Mouse (Mus musculus): ENCODE data around the gene Arhgap40.
A peak's percentile ranks its signal among the peaks of the same experiment; 100 is the strongest.

Arhgap40 gene

GRCm38 (mm10) chr2:158550067-158550466, 37.5 kb downstream of the Arhgap40 start:
- peak; percentile 86 for DNase-seq (ENCODE audit: low spot score)

GRCm38 (mm10) chr2:158554366-158554765, 41.8 kb downstream of the Arhgap40 start:
- DNase-seq (ENCODE audit: low spot score) = no peak

- DNase-seq (ENCODE audit: low spot score) = peak; percentile 12
Observed at GRCm38 (mm10) chr2:158555252-158555651, 42.7 kb downstream of the Arhgap40 start.

GRCm38 (mm10) chr2:158555812-158556211, 43.2 kb downstream of the Arhgap40 start:
- DNase-seq (ENCODE audit: low spot score) = no peak

- DNase-seq (ENCODE audit: low spot score) = peak; percentile 80
Observed at GRCm38 (mm10) chr2:158556225-158556624, 43.6 kb downstream of the Arhgap40 start.

GRCm38 (mm10) chr2:158556750-158557149, 44.2 kb downstream of the Arhgap40 start:
- no peak for DNase-seq (ENCODE audit: low spot score)

- no peak for DNase-seq (ENCODE audit: low spot score)
Observed at GRCm38 (mm10) chr2:158559945-158560344, 47.3 kb downstream of the Arhgap40 start.

- no peak for DNase-seq (ENCODE audit: low spot score)
Observed at GRCm38 (mm10) chr2:158560801-158561200, 48.2 kb downstream of the Arhgap40 start.

- no peak for DNase-seq (ENCODE audit: low spot score)
Observed at GRCm38 (mm10) chr2:158561371-158562144, 49.0 kb downstream of the Arhgap40 start.

- DNase-seq (ENCODE audit: low spot score) = peak; percentile 92
Observed at GRCm38 (mm10) chr2:158570421-158571081, 58.0 kb downstream of the Arhgap40 start.

- no peak for DNase-seq (ENCODE audit: low spot score)
Observed at GRCm38 (mm10) chr2:158579979-158580378, 67.4 kb downstream of the Arhgap40 start.

- peak; percentile 83 for DNase-seq (ENCODE audit: low spot score)
Observed at GRCm38 (mm10) chr2:158584621-158585358, 72.2 kb downstream of the Arhgap40 start.

GRCm38 (mm10) chr2:158588524-158589271, 76.1 kb downstream of the Arhgap40 start:
- DNase-seq (ENCODE audit: low spot score) = no peak

GRCm38 (mm10) chr2:158590495-158590894, 77.9 kb downstream of the Arhgap40 start:
- DNase-seq (ENCODE audit: low spot score) = no peak

- peak; percentile 58 for DNase-seq (ENCODE audit: low spot score)
Observed at GRCm38 (mm10) chr2:158591286-158591685, 78.7 kb downstream of the Arhgap40 start.

GRCm38 (mm10) chr2:158593371-158593770, 80.8 kb downstream of the Arhgap40 start:
- DNase-seq (ENCODE audit: low spot score) = no peak

GRCm38 (mm10) chr2:158595103-158595502, 82.5 kb downstream of the Arhgap40 start:
- peak; percentile 92 for DNase-seq (ENCODE audit: low spot score)

- no peak for DNase-seq (ENCODE audit: low spot score)
Observed at GRCm38 (mm10) chr2:158595577-158595976, 83.0 kb downstream of the Arhgap40 start.

- no peak for DNase-seq (ENCODE audit: low spot score)
Observed at GRCm38 (mm10) chr2:158596803-158597202, 84.2 kb downstream of the Arhgap40 start.

All from embryo, embryonic 10 days (tissue).